Mouse (Mus musculus) hindbrain, embryonic 14.5 days (tissue): Measurements from ENCODE around the gene Gsta3. TPM values are rescaled to one million over a fixed set of nuclear protein-coding genes. Genes with fewer than 3 reads are reported as not detected.

Source experiments
- ATAC-seq: fragments of 200-750 bp; cut with Nextera tagmentation; 2 replicates; pipeline ENCODE4 v1.8.0; 2017; ENCODE audit warnings: moderate number of reproducible peaks, mild to moderate bottlenecking, moderate TSS enrichment, moderate library complexity; ENCODE audit not compliant: low FRiP score
- DNase-seq: peaks from one replicate; pipeline ENCODE4 v3.0.0-alpha.2; 2015; ENCODE audit warnings: low spot score
- H3K27ac ChIP-seq: fragments of 300-500 bp; sonication (generic); 2 replicates; pipeline ENCODE4 v1.5.1; 2014; ENCODE audit warnings: mild to moderate bottlenecking, moderate library complexity
- H3K27me3 ChIP-seq: fragments of 300-500 bp; sonication (generic); 2 replicates; pipeline ENCODE4 v1.6.1; 2014; ENCODE audit warnings: mild to moderate bottlenecking, low read length, mixed read lengths; ENCODE audit not compliant: control insufficient read depth, insufficient read depth
- H3K36me3 ChIP-seq: fragments of 300-500 bp; sonication (generic); replicated peaks from 2 replicates; pipeline ENCODE4 v1.6.1; 2014; ENCODE audit not compliant: control insufficient read depth, insufficient read depth
- H3K4me1 ChIP-seq: fragments of 300-500 bp; sonication (generic); replicated peaks from 2 replicates; pipeline ENCODE4 v1.6.1; 2014; ENCODE audit warnings: antibody characterized with exemption, low read length, mixed read lengths; ENCODE audit not compliant: control insufficient read depth, insufficient read depth
- H3K4me2 ChIP-seq: fragments of 300-500 bp; sonication (generic); replicated peaks from 2 replicates; pipeline ENCODE4 v1.6.1; 2014; ENCODE audit warnings: mild to moderate bottlenecking, moderate library complexity
- H3K4me3 ChIP-seq: fragments of 300-500 bp; sonication (generic); replicated peaks from 2 replicates; pipeline ENCODE4 v1.5.1; 2014; ENCODE audit warnings: mild to moderate bottlenecking, low read length
- H3K9ac ChIP-seq: fragments of 300-500 bp; sonication (generic); 2 replicates; pipeline ENCODE4 v1.6.1; 2014
- H3K9me3 ChIP-seq: fragments of 300-500 bp; sonication (generic); 2 replicates; pipeline ENCODE4 v1.6.1; 2016; ENCODE audit warnings: low read length; ENCODE audit not compliant: control insufficient read depth
- WGBS: fragments of 180-500 bp; shearing (Covaris S2); extraction: QIAGEN DNeasy Blood & Tissue Kit; methylation state at CpG from one replicate; pipeline ENCODE4 v1.1.7; 2014; 5-methylcytosine and 5-hydroxymethylcytosine counted together
- polyA plus RNA-seq: library from polyadenylated mRNA; unstranded; fragments of >200 nt; fragmentation: Nextera tagmentation; extraction: Ambion mirVana; gene quantifications from 2 replicates; pipeline ENCODE4 v1.2.1, GENCODE M21; 2014

Gene Gsta3
- polyA plus RNA-seq, 1 experiment from 2014 or later = 0.51 TPM

DNA sequence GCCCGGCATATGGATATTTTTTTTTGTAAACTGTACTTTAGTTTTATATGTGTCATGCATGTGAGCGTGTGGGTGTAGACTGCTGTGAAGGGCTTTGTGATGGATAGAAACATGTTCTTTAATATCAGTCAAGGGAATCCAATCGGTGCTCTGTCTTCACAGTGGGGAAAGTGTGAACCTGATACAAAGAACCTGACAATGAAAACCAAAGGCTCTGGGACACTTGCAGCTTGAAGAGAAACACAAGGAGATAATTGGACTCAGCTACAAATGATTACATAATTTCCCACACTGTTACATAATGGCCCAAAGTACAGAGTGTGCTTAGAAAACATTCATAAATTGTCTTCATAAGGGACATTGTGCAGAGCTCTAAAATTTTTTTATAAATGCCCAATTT lies 65.1 kb downstream of the Gsta3 start:
- no peak overlapping the region for H3K4me2 ChIP-seq
- H3K27me3 ChIP-seq = no peaks in the 10 kb centered on the region
- H3K4me1 ChIP-seq = no peaks in the 10 kb centered on the region
- no peaks in the 10 kb centered on the region for H3K36me3 ChIP-seq
- H3K9me3 ChIP-seq = no peaks in the 10 kb centered on the region
- DNase-seq (no peak), ATAC-seq (no peak)
- H3K9ac ChIP-seq = no peak overlapping the region
- no peak overlapping the region for H3K4me3 ChIP-seq
- H3K27ac ChIP-seq = no peak overlapping the region
- WGBS = 94% methylated on average over 3 of the region's 3 CpGs

DNA sequence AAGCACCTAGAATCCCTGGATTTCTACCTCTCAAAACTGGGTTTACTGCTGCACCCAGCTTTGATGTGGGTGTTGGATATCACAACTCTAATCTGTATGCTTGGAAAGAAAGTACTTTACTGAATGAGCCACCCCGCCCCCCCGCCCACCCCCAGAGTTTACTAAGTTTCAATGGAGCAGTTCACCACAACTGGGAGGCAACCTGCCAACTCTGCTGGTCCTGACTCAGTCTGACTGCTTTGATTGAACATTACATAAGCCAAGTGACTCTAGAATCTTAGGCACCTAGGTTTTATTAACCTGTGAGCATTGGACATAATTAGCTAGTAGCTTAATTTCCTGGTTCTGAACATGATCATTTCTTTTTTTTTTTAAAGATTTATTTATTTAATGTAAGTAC lies 73.9 kb downstream of the Gsta3 start:
- no peaks in the 10 kb centered on the region for H3K36me3 ChIP-seq
- ATAC-seq (no peak), DNase-seq (no peak)
- no peaks in the 10 kb centered on the region for H3K4me1 ChIP-seq
- H3K4me3 ChIP-seq = no peak overlapping the region
- no peak overlapping the region for H3K9ac ChIP-seq
- H3K4me2 ChIP-seq = no peak overlapping the region
- WGBS = 84% methylated on average over 2 of the region's 2 CpGs
- no peaks in the 10 kb centered on the region for H3K27me3 ChIP-seq
- no peak overlapping the region for H3K27ac ChIP-seq
- H3K9me3 ChIP-seq = no peaks in the 10 kb centered on the region

Other genes starting within 250 kb of the Gsta3 start
- gene Tram2, start 161.4 kb upstream of the Gsta3 start, polyA plus RNA-seq = 2.6 and 2.8 TPM in 2 replicates
- gene Tmem14a, start 22.0 kb upstream of the Gsta3 start, polyA plus RNA-seq = 19.5 and 20.0 TPM in 2 replicates
- gene Khdc1a, start 109.1 kb downstream of the Gsta3 start, polyA plus RNA-seq = not detected in 2 replicates
- not detected in 2 replicates for gene Khdc1c, start 127.7 kb downstream of the Gsta3 start, polyA plus RNA-seq
- 0.16 TPM in 1 of 2 replicates, not detected in the other for gene Khdc1b, start 143.0 kb downstream of the Gsta3 start, polyA plus RNA-seq